Mouse (Mus musculus) frontal cortex, postnatal 36 days (tissue): ENCODE measurements around the gene Rnf222.

Experiments
- DNase-seq, 2 experiments: peaks; one replicate each; pipeline ENCODE4 v3.0.0; 2022; ENCODE audit warnings: low spot score in 2 of 2

Rnf222 gene

GRCm38 (mm10) chr11:68890625-68891024 lies 2.3 kb downstream of the Rnf222 start:
- DNase-seq, result no peak

- DNase-seq, result no peak
These were observed 3.5 kb downstream of the Rnf222 start for GRCm38 (mm10) chr11:68891823-68892222.

- DNase-seq, result no peak
These were observed 4.0 kb downstream of the Rnf222 start for GRCm38 (mm10) chr11:68892233-68892832.

GRCm38 (mm10) chr11:68893911-68894464 lies 5.6 kb downstream of the Rnf222 start:
- no peak for DNase-seq

- DNase-seq, result no peak
These were observed 7.9 kb downstream of the Rnf222 start for GRCm38 (mm10) chr11:68896247-68896646.

- peak in 1 of 2 experiments; percentile 23 for DNase-seq
These were observed 8.8 kb downstream of the Rnf222 start for GRCm38 (mm10) chr11:68897120-68897519.

GRCm38 (mm10) chr11:68897838-68898237 lies 9.5 kb downstream of the Rnf222 start:
- no peak for DNase-seq

- DNase-seq, result no peak
These were observed 10.4 kb downstream of the Rnf222 start for GRCm38 (mm10) chr11:68898790-68899189.

GRCm38 (mm10) chr11:68899815-68900214 lies 11.5 kb downstream of the Rnf222 start:
- DNase-seq, result no peak

- peak in 1 of 2 experiments; percentile 8 for DNase-seq
These were observed 12.4 kb downstream of the Rnf222 start for GRCm38 (mm10) chr11:68900519-68901350.

GRCm38 (mm10) chr11:68901351-68902046 lies 13.1 kb downstream of the Rnf222 start, which contains the start of gene Rpl26:
Gene Rpl26 (plus strand): TSS chr11:68901583.
- DNase-seq, result peak; percentile 99 to 100

GRCm38 (mm10) chr11:68902047-68902364 lies 13.7 kb downstream of the Rnf222 start:
- DNase-seq, result no peak

- DNase-seq, result no peak
These were observed 14.0 kb downstream of the Rnf222 start for GRCm38 (mm10) chr11:68902367-68902766.

GRCm38 (mm10) chr11:68902823-68903222 lies 14.5 kb downstream of the Rnf222 start:
- DNase-seq, result no peak

GRCm38 (mm10) chr11:68903775-68904174 lies 15.4 kb downstream of the Rnf222 start:
- DNase-seq, result no peak

GRCm38 (mm10) chr11:68904375-68905137 lies 16.2 kb downstream of the Rnf222 start:
- DNase-seq, result peak; percentile 77 to 92

- DNase-seq, result no peak
These were observed 16.8 kb downstream of the Rnf222 start for GRCm38 (mm10) chr11:68905138-68905531.

- no peak for DNase-seq
These were observed 17.5 kb downstream of the Rnf222 start for GRCm38 (mm10) chr11:68905665-68906460.

- DNase-seq, result no peak
These were observed 18.1 kb downstream of the Rnf222 start for GRCm38 (mm10) chr11:68906461-68906790.

- no peak for DNase-seq
These were observed 18.9 kb downstream of the Rnf222 start for GRCm38 (mm10) chr11:68907251-68907650.
